Mouse (Mus musculus) limb, embryonic 12.5 days (tissue): Measurements from ENCODE around the gene Nkx2-3. TPM values are rescaled to one million over a fixed set of nuclear protein-coding genes. Genes with fewer than 3 reads are reported as not detected.

Experiments
- ATAC-seq: fragments of 200-750 bp; cut with Nextera tagmentation; 2 replicates; pipeline ENCODE4 v1.8.0; 2017; ENCODE audit warnings: low read depth, moderate TSS enrichment; ENCODE audit not compliant: insufficient number of reproducible peaks, insufficient read depth, low FRiP score, low TSS enrichment
- H3K27ac ChIP-seq: fragments of 300-500 bp; sonication (generic); 2 replicates; pipeline ENCODE4 v1.5.1; 2016; ENCODE audit warnings: mild to moderate bottlenecking, moderate library complexity
- H3K27me3 ChIP-seq: fragments of 300-500 bp; sonication (generic); 2 replicates; pipeline ENCODE4 v1.6.1; 2016; ENCODE audit warnings: mild to moderate bottlenecking, moderate library complexity
- H3K36me3 ChIP-seq: fragments of 300-500 bp; sonication (generic); 2 replicates; pipeline ENCODE4 v1.6.1; 2016; ENCODE audit warnings: mild to moderate bottlenecking, moderate library complexity
- H3K4me1 ChIP-seq: fragments of 300-500 bp; sonication (generic); replicated peaks from 2 replicates; pipeline ENCODE4 v1.6.1; 2016
- H3K4me2 ChIP-seq: fragments of 300-500 bp; sonication (generic); 2 replicates; pipeline ENCODE4 v1.6.1; 2016; ENCODE audit warnings: mild to moderate bottlenecking, moderate library complexity
- H3K4me3 ChIP-seq: fragments of 300-500 bp; sonication (generic); replicated peaks from 2 replicates; pipeline ENCODE4 v1.5.1; 2016; ENCODE audit warnings: mild to moderate bottlenecking
- H3K9ac ChIP-seq: fragments of 300-500 bp; sonication (generic); replicated peaks from 2 replicates; pipeline ENCODE4 v1.6.1; 2016; ENCODE audit warnings: mild to moderate bottlenecking, moderate library complexity
- H3K9me3 ChIP-seq: fragments of 300-500 bp; sonication (generic); 2 replicates; pipeline ENCODE4 v1.6.1; 2016; ENCODE audit warnings: mild to moderate bottlenecking, moderate library complexity
- WGBS: fragments of 180-500 bp; shearing (Covaris S2); methylation state at CpG from one replicate; pipeline ENCODE4 v1.1.7; 2016; 5-methylcytosine and 5-hydroxymethylcytosine counted together
- polyA plus RNA-seq: library from polyadenylated mRNA; unstranded; fragments of >200 nt; fragmentation: Nextera tagmentation; extraction: Ambion mirVana; gene quantifications from 2 replicates; pipeline ENCODE4 v1.2.1, GENCODE M21; 2016

Gene Nkx2-3
- not detected in 2 replicates for polyA plus RNA-seq

DNA sequence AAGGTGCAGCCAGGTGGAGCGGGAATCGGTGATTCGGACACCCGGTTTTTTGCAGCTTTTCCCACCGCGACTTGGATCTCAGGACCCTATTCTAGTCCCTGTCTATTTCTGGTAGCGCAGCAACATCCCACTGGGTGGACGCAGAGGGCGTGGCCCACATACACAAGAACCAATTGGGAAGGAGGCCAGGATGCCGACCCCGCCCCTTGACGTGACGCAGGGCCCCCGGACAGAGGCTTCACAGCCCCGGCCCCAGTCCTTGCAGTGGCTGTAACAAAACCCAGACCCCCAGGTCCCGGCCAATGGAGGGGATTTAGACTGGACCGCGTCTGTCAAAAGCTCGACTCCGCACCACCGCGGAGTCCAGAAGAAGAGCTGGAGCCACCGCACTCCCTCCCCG, at the start of gene Nkx2-3:
Gene Nkx2-3, plus strand, starts transcription at position 275 of the 400 bp plus-strand sequence.
- no peaks in the 10 kb centered on the region for H3K9me3 ChIP-seq
- ATAC-seq = peak; percentile 45; the same call in 1 of the 2 replicates
- WGBS = under 1% methylated on average over 24 of the region's 24 CpGs
- peaks cover 46% of the 10 kb centered on the region for H3K4me1 ChIP-seq
- peak within 1 kb of the TSS; percentile 11; the same call in 1 of the 2 replicates for H3K4me3 ChIP-seq
- H3K9ac ChIP-seq = no peak within 1 kb of the TSS
- H3K4me2 ChIP-seq = peak within 1 kb of the TSS; percentile 30
- no peak within 1 kb of the TSS for H3K27ac ChIP-seq
- no peaks in the 10 kb centered on the region for H3K36me3 ChIP-seq
- peaks cover 90% of the 10 kb centered on the region for H3K27me3 ChIP-seq

DNA sequence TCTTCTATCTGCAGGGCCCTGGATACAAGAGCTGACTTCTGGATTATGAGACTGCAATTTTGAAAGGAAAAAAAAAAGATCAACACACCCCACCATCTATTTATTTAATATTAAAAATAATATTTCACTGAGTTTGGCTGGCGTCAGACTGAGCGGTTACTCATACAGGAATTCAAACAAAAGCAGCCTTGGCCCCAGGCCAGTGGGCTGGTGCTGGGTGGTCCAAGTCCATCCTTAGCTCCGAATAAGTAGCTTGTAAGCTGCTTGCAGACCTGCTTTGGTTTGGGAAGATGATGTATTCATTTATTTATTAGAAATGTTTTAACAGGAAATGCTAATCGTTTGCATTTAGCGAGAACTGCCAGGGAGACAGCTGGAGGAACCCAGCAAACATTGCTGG, 49.0 kb upstream of the Nkx2-3 start:
- H3K4me2 ChIP-seq = no peak overlapping the region
- no peaks in the 10 kb centered on the region for H3K36me3 ChIP-seq
- ATAC-seq = no peak
- H3K4me3 ChIP-seq = no peak overlapping the region
- H3K27ac ChIP-seq = no peak overlapping the region
- no peaks in the 10 kb centered on the region for H3K9me3 ChIP-seq
- 76% methylated on average over 5 of the region's 5 CpGs for WGBS
- no peaks in the 10 kb centered on the region for H3K4me1 ChIP-seq
- H3K27me3 ChIP-seq = peaks cover 17% of the 10 kb centered on the region
- no peak overlapping the region for H3K9ac ChIP-seq

DNA sequence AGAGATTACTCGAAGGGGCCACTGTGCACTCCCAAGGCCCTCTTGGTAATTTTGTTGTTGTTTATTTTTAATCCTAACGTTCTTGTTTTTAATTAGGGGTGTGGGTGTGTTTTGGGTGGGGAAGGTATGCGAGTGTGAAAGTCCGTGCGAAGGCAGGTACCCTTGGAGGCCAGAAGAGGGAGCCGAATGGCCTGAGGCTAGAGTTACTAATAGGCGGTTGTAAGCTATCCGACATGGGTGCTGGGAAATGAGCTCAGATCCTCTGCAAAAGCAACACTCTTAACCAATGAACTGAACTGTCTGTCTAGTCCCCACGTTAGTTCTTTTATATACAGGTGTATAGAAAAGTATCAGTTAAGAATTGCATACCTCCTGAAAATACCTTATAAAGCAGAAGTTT, 43.8 kb upstream of the Nkx2-3 start:
- H3K9me3 ChIP-seq = no peaks in the 10 kb centered on the region
- WGBS = 50% methylated on average over 9 of the region's 9 CpGs
- H3K36me3 ChIP-seq = no peaks in the 10 kb centered on the region
- H3K4me1 ChIP-seq = peaks cover 5% of the 10 kb centered on the region; the same call in 1 of the 2 replicates
- ATAC-seq = no peak
- H3K4me2 ChIP-seq = no peak overlapping the region
- no peak overlapping the region for H3K9ac ChIP-seq
- peaks cover 58% of the 10 kb centered on the region for H3K27me3 ChIP-seq
- H3K27ac ChIP-seq = no peak overlapping the region
- H3K4me3 ChIP-seq = no peak overlapping the region

GRCm38 (mm10) chr19:43569133-43569532, 43.0 kb upstream of the Nkx2-3 start:
- Histone ChIP-seq H3K27me3 (peaks cover 65% of the 10 kb centered on the region), H3K4me2 (no peak overlapping the region), H3K27ac (no peak overlapping the region), H3K9me3 (no peaks in the 10 kb centered on the region), H3K4me3 (no peak overlapping the region), H3K4me1 (peaks cover 5% of the 10 kb centered on the region; the same call in 1 of the 2 replicates), H3K36me3 (no peaks in the 10 kb centered on the region), H3K9ac (no peak overlapping the region)
- WGBS = 44% methylated on average over 6 of the region's 6 CpGs
- no peak for ATAC-seq

GRCm38 (mm10) chr19:43570831-43571790, 41.0 kb upstream of the Nkx2-3 start:
- Histone ChIP-seq H3K4me2 (peak overlapping the region; percentile 84), H3K9me3 (no peaks in the 10 kb centered on the region), H3K27me3 (peaks cover 74% of the 10 kb centered on the region), H3K4me3 (peak overlapping the region; percentile 42), H3K4me1 (peaks cover 5% of the 10 kb centered on the region; the same call in 1 of the 2 replicates), H3K9ac (peak overlapping the region; percentile 18), H3K36me3 (no peaks in the 10 kb centered on the region), H3K27ac (no peak overlapping the region)
- WGBS = 14% methylated on average over 32 of the region's 32 CpGs
- ATAC-seq = peak; percentile 66; the same call in 1 of the 2 replicates

DNA sequence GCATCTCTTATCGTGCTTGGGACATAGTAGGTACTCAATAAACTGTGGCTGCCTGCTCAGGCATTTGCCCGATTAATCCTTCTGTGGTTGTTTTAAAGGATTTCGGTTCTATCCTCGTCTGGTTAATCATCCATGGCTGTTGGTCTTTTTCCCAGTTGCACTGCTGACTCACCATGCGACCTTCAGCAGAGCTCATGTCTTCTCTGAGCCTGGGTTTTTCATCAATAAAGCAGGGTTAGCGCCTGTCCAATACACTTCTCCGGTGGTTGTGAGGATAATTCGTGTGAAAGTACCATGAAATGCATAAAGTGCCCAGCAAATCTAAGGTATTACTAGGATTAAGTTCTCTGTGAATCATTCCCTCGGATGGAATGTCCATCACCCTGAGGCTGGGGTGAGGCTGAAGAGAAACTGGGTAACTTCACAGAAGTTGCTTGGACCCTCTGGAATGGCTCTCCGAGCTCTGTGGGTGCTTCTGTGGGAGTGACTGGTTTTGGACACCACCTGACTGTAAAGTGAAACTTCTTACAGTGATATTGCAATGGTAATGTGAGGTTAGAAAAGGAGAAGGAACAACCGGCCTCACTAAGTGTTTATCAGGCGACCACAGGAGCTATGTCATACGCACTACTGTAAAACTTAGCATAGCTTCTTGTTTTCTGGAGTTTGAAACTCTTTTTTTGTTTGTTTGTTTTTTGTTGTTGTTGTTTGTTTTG, 32.9 kb upstream of the Nkx2-3 start:
- no peak for ATAC-seq
- Histone ChIP-seq H3K27ac (no peak overlapping the region), H3K9ac (no peak overlapping the region), H3K4me3 (no peak overlapping the region), H3K36me3 (no peaks in the 10 kb centered on the region), H3K9me3 (no peaks in the 10 kb centered on the region), H3K27me3 (peaks cover 58% of the 10 kb centered on the region), H3K4me1 (peaks cover 4% of the 10 kb centered on the region), H3K4me2 (no peak overlapping the region)
- WGBS = 81% methylated on average over 13 of the region's 13 CpGs

GRCm38 (mm10) chr19:43581185-43581584, 30.9 kb upstream of the Nkx2-3 start:
- no peak overlapping the region for H3K4me2 ChIP-seq
- H3K9me3 ChIP-seq = no peaks in the 10 kb centered on the region
- peaks cover 61% of the 10 kb centered on the region for H3K27me3 ChIP-seq
- no peak for ATAC-seq
- H3K4me1 ChIP-seq = peaks cover 7% of the 10 kb centered on the region
- no peak overlapping the region for H3K9ac ChIP-seq
- H3K4me3 ChIP-seq = no peak overlapping the region
- H3K27ac ChIP-seq = no peak overlapping the region
- no peaks in the 10 kb centered on the region for H3K36me3 ChIP-seq
- WGBS = 68% methylated on average over 2 of the region's 2 CpGs

GRCm38 (mm10) chr19:43583192-43583591, 28.9 kb upstream of the Nkx2-3 start:
- Histone ChIP-seq H3K27ac (no peak overlapping the region), H3K9me3 (no peaks in the 10 kb centered on the region), H3K4me2 (no peak overlapping the region), H3K36me3 (no peaks in the 10 kb centered on the region), H3K27me3 (peaks cover 75% of the 10 kb centered on the region), H3K9ac (no peak overlapping the region), H3K4me1 (peaks cover 7% of the 10 kb centered on the region), H3K4me3 (no peak overlapping the region)
- WGBS = 12% methylated on average over 4 of the region's 4 CpGs
- ATAC-seq = no peak

- H3K4me2 ChIP-seq = no peak overlapping the region
- peaks cover 78% of the 10 kb centered on the region for H3K27me3 ChIP-seq
- H3K9me3 ChIP-seq = no peaks in the 10 kb centered on the region
- no peak overlapping the region for H3K9ac ChIP-seq
- no peak for ATAC-seq
- H3K4me3 ChIP-seq = no peak overlapping the region
- WGBS = 1% methylated on average over 17 of the region's 17 CpGs
- H3K36me3 ChIP-seq = no peaks in the 10 kb centered on the region
- H3K4me1 ChIP-seq = peaks cover 7% of the 10 kb centered on the region
- no peak overlapping the region for H3K27ac ChIP-seq
Measured at GRCm38 (mm10) chr19:43583595-43583994, 28.5 kb upstream of the Nkx2-3 start.

- Histone ChIP-seq H3K36me3 (no peaks in the 10 kb centered on the region), H3K9me3 (no peaks in the 10 kb centered on the region), H3K9ac (no peak overlapping the region), H3K27ac (no peak overlapping the region), H3K4me1 (peaks cover 7% of the 10 kb centered on the region), H3K4me3 (peak overlapping the region; percentile 13), H3K27me3 (peaks cover 89% of the 10 kb centered on the region), H3K4me2 (peak overlapping the region; percentile 44)
- ATAC-seq = no peak
- 2% methylated on average over 13 of the region's 13 CpGs for WGBS
Measured at GRCm38 (mm10) chr19:43584788-43585187, 27.3 kb upstream of the Nkx2-3 start.

GRCm38 (mm10) chr19:43592026-43592425, 20.1 kb upstream of the Nkx2-3 start:
- H3K27me3 ChIP-seq = peaks cover 87% of the 10 kb centered on the region
- no peak overlapping the region for H3K4me2 ChIP-seq
- 68% methylated on average over 4 of the region's 4 CpGs for WGBS
- no peak for ATAC-seq
- no peak overlapping the region for H3K9ac ChIP-seq
- no peaks in the 10 kb centered on the region for H3K4me1 ChIP-seq
- H3K9me3 ChIP-seq = no peaks in the 10 kb centered on the region
- no peak overlapping the region for H3K4me3 ChIP-seq
- H3K36me3 ChIP-seq = no peaks in the 10 kb centered on the region
- H3K27ac ChIP-seq = no peak overlapping the region
